Mouse (Mus musculus): ENCODE data around the gene Gm973. TPM values are rescaled to one million over a fixed set of nuclear protein-coding genes. Genes with fewer than 3 reads are reported as not detected.

The Gm973 gene
- polyA plus RNA-seq, 1 experiment from 2014 or later = 9.0 TPM

- H3K36me3 ChIP-seq = peaks cover 17% of the 10 kb centered on the region; the same call in 1 of the 2 replicates
- peak overlapping the region; percentile 79 for H3K4me3 ChIP-seq
- under 1% methylated on average over 54 of the region's 54 CpGs for WGBS
- no peaks in the 10 kb centered on the region for H3K9me3 ChIP-seq
- H3K27ac ChIP-seq = peak overlapping the region; percentile 98
- H3K4me1 ChIP-seq (replicated peaks) = peaks cover 22% of the 10 kb centered on the region
- no peaks in the 10 kb centered on the region for H3K27me3 ChIP-seq (ENCODE audit: insufficient read depth, poor library complexity, severe bottlenecking)
- DNase-seq (ENCODE audit: low spot score) = peak; percentile 54
Observed at GRCm38 (mm10) chr1:59669962-59670630, 154.0 kb downstream of the Gm973 start.

- DNase-seq (ENCODE audit: low spot score) = peak; percentile 93
- Histone ChIP-seq H3K4me1 (replicated peaks) (peaks cover 22% of the 10 kb centered on the region), H3K27ac (peak within 1 kb of the TSS; percentile 98), H3K9me3 (no peaks in the 10 kb centered on the region), H3K4me3 (peak within 1 kb of the TSS; percentile 79), H3K27me3 (ENCODE audit: insufficient read depth, poor library complexity, severe bottlenecking) (no peaks in the 10 kb centered on the region), H3K36me3 (peaks cover 21% of the 10 kb centered on the region; the same call in 1 of the 2 replicates)
- WGBS = under 1% methylated on average over 36 of the region's 36 CpGs
Observed at GRCm38 (mm10) chr1:59670641-59671168, 154.6 kb downstream of the Gm973 start, which contains the start of gene Sumo1. Sumo1 (minus strand) TSS chr1:59670834.

GRCm38 (mm10) chr1:59673661-59674060 lies 157.6 kb downstream of the Gm973 start:
- Histone ChIP-seq H3K9me3 (no peaks in the 10 kb centered on the region), H3K36me3 (peaks cover 18% of the 10 kb centered on the region; the same call in 1 of the 2 replicates), H3K4me1 (replicated peaks) (peaks cover 17% of the 10 kb centered on the region), H3K4me3 (no peak overlapping the region), H3K27me3 (ENCODE audit: insufficient read depth, poor library complexity, severe bottlenecking) (no peaks in the 10 kb centered on the region), H3K27ac (no peak overlapping the region)
- DNase-seq (ENCODE audit: low spot score) = no peak
- WGBS = 97% methylated on average over 2 of the region's 2 CpGs

- Histone ChIP-seq H3K4me3 (peak overlapping the region; percentile 80), H3K36me3 (peaks cover 21% of the 10 kb centered on the region), H3K4me1 (replicated peaks) (peaks cover 22% of the 10 kb centered on the region), H3K27me3 (ENCODE audit: insufficient read depth, poor library complexity, severe bottlenecking) (0 out of 2 replicates have a peak, but pooled peaks cover 7% of the 10 kb centered on the region), H3K9me3 (no peaks in the 10 kb centered on the region), H3K27ac (peak overlapping the region; percentile 87)
- peak; percentile 7 for DNase-seq (ENCODE audit: low spot score)
- 10% methylated on average over 11 of the region's 11 CpGs for WGBS
Observed at GRCm38 (mm10) chr1:59683926-59684818, 168.1 kb downstream of the Gm973 start.

- peak; percentile 91 for DNase-seq (ENCODE audit: low spot score)
- under 1% methylated on average over 49 of the region's 49 CpGs for WGBS
- Histone ChIP-seq H3K4me3 (peak within 1 kb of the TSS; percentile 80), H3K9me3 (no peaks in the 10 kb centered on the region), H3K27ac (peak within 1 kb of the TSS; percentile 95), H3K36me3 (peaks cover 30% of the 10 kb centered on the region), H3K27me3 (ENCODE audit: insufficient read depth, poor library complexity, severe bottlenecking) (0 out of 2 replicates have a peak, but pooled peaks cover 7% of the 10 kb centered on the region), H3K4me1 (replicated peaks) (peaks cover 22% of the 10 kb centered on the region)
Observed at GRCm38 (mm10) chr1:59684819-59685755, 169.0 kb downstream of the Gm973 start, which contains the start of gene Nop58. Nop58 (plus strand) TSS chr1:59684971.

Other genes with a start within 250 kb of the Gm973 start
- 14.4 and 16.1 TPM in 2 replicates for gene Fzd7, start 33.8 kb upstream of the Gm973 start, polyA plus RNA-seq (2016; fragmentation: Nextera tagmentation; extraction: Ambion mirVana)
- 514 and 535 TPM in 2 replicates for gene Sumo1, start 154.6 kb downstream of the Gm973 start, polyA plus RNA-seq (2016; fragmentation: Nextera tagmentation; extraction: Ambion mirVana)
- 194 and 279 TPM in 2 replicates for gene Nop58, start 168.7 kb downstream of the Gm973 start, polyA plus RNA-seq (2016; fragmentation: Nextera tagmentation; extraction: Ambion mirVana)
- gene Bmpr2, start 247.1 kb downstream of the Gm973 start, polyA plus RNA-seq (2016; fragmentation: Nextera tagmentation; extraction: Ambion mirVana) = 5.8 and 6.2 TPM in 2 replicates